Mouse (Mus musculus): ENCODE data around the gene Gpr55. TPM values are rescaled to one million over a fixed set of nuclear protein-coding genes. Genes with fewer than 3 reads are reported as not detected.

Gene Gpr55
- polyA plus RNA-seq, 1 experiment from 2014 or later: 0.08 TPM

DNA sequence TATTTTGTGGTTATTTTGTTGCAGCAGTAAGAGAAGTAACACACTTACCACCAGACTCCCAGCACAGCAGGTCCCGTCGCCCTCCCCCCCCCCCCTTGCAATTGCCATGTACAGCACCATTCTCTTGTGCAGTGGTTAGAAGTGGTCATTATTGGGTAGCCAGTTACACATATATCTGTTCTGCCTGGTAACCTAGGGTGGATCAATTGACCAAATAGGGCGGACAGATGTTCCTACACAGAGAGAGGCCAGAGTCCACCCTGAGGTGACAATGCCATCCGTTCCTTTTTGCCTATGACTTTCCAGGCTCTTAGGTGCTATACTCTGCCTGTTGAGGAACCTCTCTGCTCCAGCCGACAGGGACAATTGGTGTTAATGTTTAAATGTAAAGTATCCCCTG is 35.6 kb downstream of the Gpr55 start:
- whole genome bisulfite sequencing: 79% methylated on average over 5 of the region's 5 CpGs
- Histone ChIP-seq H3K4me1 (peaks cover 27% of the 10 kb centered on the region; the same call in 1 of the 2 replicates), H3K4me2 (replicated peaks) (no peak overlapping the region), H3K9ac (no peak overlapping the region), H3K4me3 (no peak overlapping the region), H3K9me3 (0 out of 2 replicates have a peak, but pooled peaks cover 3% of the 10 kb centered on the region), H3K36me3 (no peaks in the 10 kb centered on the region), H3K27me3 (replicated peaks) (peaks cover 4% of the 10 kb centered on the region; the same call in 1 of the 2 replicates), H3K27ac (no peak overlapping the region)
- ATAC-seq (ENCODE audit: low FRiP score, low read depth): no peak

DNA sequence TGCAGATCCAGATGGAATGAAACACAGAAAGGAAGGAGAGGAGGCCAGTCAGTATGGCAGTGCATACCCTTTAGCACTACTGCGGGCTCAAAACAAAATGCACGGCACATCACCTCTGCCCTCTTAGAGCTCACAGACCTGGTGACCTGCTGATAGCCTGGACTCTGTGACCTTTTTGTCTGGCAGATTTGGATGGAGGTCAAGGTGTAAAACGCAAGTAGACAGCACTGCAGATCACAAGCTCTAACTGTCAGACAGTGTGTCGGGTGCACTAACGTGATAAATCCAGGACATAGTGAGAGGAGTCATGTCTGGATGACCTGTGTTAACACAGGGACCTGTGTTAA is 38.0 kb downstream of the Gpr55 start:
- H3K9me3 ChIP-seq: 0 out of 2 replicates have a peak, but pooled peaks cover 3% of the 10 kb centered on the region
- peaks cover 19% of the 10 kb centered on the region; the same call in 1 of the 2 replicates for H3K27me3 ChIP-seq (replicated peaks)
- no peaks in the 10 kb centered on the region for H3K36me3 ChIP-seq
- peaks cover 16% of the 10 kb centered on the region for H3K4me1 ChIP-seq
- H3K9ac ChIP-seq: no peak overlapping the region
- no peak overlapping the region for H3K4me3 ChIP-seq
- 88% methylated on average over 5 of the region's 5 CpGs for WGBS
- no peak for ATAC-seq (ENCODE audit: low FRiP score, low read depth)
- no peak overlapping the region for H3K4me2 ChIP-seq (replicated peaks)
- H3K27ac ChIP-seq: no peak overlapping the region

DNA sequence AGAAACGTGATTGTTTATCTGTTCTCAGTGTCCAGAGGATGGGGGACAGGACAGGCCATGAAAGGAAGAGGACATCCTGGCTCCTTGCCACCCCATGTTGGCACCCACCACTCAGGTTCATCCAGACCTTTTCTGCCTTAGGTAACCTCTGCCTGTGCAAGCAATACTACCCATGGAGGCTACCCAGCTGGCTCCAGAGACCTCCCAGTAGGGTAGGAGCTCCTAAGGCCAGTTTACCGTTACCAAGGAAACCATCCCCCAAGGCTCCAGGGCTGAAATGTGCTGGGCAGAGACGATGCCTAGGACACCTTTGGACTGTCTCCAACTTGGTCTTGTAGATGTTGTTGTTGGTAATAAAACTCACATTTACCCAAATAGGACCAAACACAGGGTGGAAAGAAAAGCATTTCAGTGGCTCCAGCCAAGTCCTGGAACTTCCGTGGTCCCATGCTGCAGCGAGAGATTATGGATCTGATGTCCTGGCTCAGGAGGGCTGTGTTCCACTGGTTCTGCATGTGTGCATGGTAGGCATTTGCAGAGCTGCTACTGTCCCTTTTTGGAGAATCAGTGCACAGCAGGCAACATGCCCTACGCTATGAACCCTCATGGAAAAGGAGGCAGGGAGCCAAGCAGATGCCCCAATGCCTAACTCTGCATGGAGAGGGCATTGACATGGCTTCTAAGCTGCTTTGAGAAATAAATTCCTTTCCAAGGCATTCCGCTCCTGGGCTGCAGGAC is 38.5 kb downstream of the Gpr55 start:
- Histone ChIP-seq H3K36me3 (no peaks in the 10 kb centered on the region), H3K4me1 (peaks cover 18% of the 10 kb centered on the region), H3K4me3 (no peak overlapping the region), H3K9ac (no peak overlapping the region), H3K9me3 (0 out of 2 replicates have a peak, but pooled peaks cover 3% of the 10 kb centered on the region), H3K27me3 (replicated peaks) (peaks cover 19% of the 10 kb centered on the region; the same call in 1 of the 2 replicates), H3K4me2 (replicated peaks) (no peak overlapping the region), H3K27ac (no peak overlapping the region)
- 70% methylated on average over 7 of the region's 7 CpGs for WGBS
- ATAC-seq (ENCODE audit: low FRiP score, low read depth): 0 out of 2 replicates have a peak, but pooled peaks have one; percentile 26

DNA sequence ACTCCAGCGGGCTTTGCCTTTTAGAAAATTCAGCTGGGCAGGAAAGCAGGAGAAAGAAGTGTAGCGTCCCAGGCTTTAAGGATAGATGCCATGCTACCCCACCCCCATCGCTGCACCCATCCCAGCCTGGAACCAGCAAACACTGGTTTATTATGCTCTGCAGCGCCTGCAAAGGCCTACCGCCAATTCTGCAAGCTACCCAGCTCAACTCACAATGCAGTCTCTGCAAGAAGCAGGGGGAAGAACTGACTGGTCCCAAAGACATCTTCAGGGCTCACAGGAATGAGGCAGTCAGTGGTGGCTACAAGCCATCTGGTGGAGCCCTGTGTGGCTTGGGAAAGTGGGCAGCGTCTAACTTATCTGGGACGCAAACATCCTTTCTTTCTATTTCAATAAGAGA is 39.1 kb downstream of the Gpr55 start:
- H3K4me2 ChIP-seq (replicated peaks): no peak overlapping the region
- H3K27ac ChIP-seq: no peak overlapping the region
- H3K9ac ChIP-seq: no peak overlapping the region
- H3K9me3 ChIP-seq: 0 out of 2 replicates have a peak, but pooled peaks cover 3% of the 10 kb centered on the region
- H3K4me1 ChIP-seq: peaks cover 24% of the 10 kb centered on the region
- 78% methylated on average over 7 of the region's 7 CpGs for WGBS
- peaks cover 19% of the 10 kb centered on the region; the same call in 1 of the 2 replicates for H3K27me3 ChIP-seq (replicated peaks)
- ATAC-seq (ENCODE audit: low FRiP score, low read depth): no peak
- no peak overlapping the region for H3K4me3 ChIP-seq
- H3K36me3 ChIP-seq: no peaks in the 10 kb centered on the region

DNA sequence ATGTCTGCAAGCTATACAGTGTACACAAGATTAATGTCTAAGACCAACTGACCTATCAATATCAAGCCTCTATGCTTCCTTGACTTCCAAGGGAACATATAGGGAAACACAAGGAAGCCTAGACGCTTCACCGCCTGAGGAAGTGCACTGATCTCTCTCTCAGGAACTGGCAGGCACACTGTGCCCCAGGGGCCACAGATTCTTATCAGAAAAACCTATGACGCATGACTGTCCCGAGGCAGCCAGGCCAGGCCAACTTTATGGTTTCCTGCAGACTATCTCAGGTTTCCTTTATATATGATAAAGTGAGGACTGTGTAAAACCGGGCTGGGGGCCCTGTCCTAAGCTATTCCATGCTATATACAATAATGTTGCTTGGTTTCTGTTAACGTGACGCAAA is 41.2 kb downstream of the Gpr55 start:
- no peak overlapping the region for H3K4me2 ChIP-seq (replicated peaks)
- no peak overlapping the region for H3K9ac ChIP-seq
- H3K27ac ChIP-seq: no peak overlapping the region
- H3K4me3 ChIP-seq: no peak overlapping the region
- 88% methylated on average over 7 of the region's 7 CpGs for WGBS
- H3K4me1 ChIP-seq: peaks cover 27% of the 10 kb centered on the region
- 0 out of 2 replicates have a peak, but pooled peaks cover 3% of the 10 kb centered on the region for H3K9me3 ChIP-seq
- H3K27me3 ChIP-seq (replicated peaks): peaks cover 19% of the 10 kb centered on the region; the same call in 1 of the 2 replicates
- no peak for ATAC-seq (ENCODE audit: low FRiP score, low read depth)
- H3K36me3 ChIP-seq: no peaks in the 10 kb centered on the region

DNA sequence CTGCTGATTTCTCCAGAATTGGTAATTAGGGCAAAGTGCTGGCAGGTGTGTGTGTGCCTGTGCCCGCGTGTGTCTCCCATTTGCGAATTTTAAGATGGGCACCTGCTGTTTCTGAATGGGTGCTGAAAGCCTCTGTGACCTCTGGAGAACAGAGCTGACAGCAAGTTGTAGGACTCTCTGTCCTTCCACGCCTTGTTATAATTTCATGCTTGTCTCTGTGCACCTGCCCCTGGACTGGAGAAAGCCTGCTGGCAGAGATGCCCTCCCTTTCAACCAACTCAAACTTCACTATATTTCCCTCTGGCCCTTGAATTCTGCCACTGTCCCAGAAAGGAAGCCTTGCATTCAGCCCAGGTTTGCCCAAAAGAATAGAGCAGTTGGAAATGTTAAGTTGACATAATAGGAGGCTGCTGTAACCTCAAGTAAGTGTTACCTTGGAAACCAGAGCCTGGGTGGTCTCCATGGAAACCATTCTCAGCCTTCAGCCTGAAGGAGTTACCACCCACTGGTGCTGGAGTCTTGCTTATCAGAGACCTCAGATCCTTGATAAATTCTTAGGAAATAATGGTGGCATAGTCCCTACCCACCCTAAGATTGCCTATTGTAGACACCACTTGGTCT is 43.9 kb downstream of the Gpr55 start:
- WGBS: 17% methylated on average over 4 of the region's 4 CpGs
- Histone ChIP-seq H3K27me3 (replicated peaks) (peaks cover 19% of the 10 kb centered on the region; the same call in 1 of the 2 replicates), H3K36me3 (no peaks in the 10 kb centered on the region), H3K4me3 (no peak overlapping the region), H3K27ac (no peak overlapping the region), H3K4me2 (replicated peaks) (peak overlapping the region; percentile 16; the same call in 1 of the 2 replicates), H3K9ac (no peak overlapping the region), H3K9me3 (0 out of 2 replicates have a peak, but pooled peaks cover 3% of the 10 kb centered on the region), H3K4me1 (peaks cover 20% of the 10 kb centered on the region)
- peak; percentile 88 for ATAC-seq (ENCODE audit: low FRiP score, low read depth)

DNA sequence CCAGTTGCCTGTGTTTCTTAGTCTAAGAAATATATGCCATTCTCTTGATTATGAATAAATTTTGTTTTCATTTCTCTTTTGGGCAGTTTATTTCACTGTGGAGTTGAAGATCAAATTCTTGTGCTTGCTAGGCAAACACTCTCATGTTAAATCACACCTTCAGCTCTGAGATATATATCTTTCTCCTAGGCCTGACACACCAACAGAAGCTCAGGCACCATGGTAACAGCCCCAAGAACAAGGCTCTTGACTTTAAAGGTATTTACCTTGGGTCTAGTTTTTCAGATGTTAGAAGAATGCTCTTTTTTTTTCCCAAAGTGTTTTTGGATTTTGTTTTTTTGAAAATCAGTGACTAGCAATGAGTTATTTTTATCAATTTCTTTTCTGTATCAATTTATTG is 44.9 kb downstream of the Gpr55 start:
- peaks cover 19% of the 10 kb centered on the region for H3K4me1 ChIP-seq
- H3K9ac ChIP-seq: no peak overlapping the region
- H3K4me3 ChIP-seq: no peak overlapping the region
- no peaks in the 10 kb centered on the region; the same call in 1 of the 2 replicates for H3K36me3 ChIP-seq
- H3K27ac ChIP-seq: no peak overlapping the region
- no peak for ATAC-seq (ENCODE audit: low FRiP score, low read depth)
- H3K27me3 ChIP-seq (replicated peaks): peaks cover 19% of the 10 kb centered on the region; the same call in 1 of the 2 replicates
- H3K9me3 ChIP-seq: 0 out of 2 replicates have a peak, but pooled peaks cover 8% of the 10 kb centered on the region
- H3K4me2 ChIP-seq (replicated peaks): no peak overlapping the region

DNA sequence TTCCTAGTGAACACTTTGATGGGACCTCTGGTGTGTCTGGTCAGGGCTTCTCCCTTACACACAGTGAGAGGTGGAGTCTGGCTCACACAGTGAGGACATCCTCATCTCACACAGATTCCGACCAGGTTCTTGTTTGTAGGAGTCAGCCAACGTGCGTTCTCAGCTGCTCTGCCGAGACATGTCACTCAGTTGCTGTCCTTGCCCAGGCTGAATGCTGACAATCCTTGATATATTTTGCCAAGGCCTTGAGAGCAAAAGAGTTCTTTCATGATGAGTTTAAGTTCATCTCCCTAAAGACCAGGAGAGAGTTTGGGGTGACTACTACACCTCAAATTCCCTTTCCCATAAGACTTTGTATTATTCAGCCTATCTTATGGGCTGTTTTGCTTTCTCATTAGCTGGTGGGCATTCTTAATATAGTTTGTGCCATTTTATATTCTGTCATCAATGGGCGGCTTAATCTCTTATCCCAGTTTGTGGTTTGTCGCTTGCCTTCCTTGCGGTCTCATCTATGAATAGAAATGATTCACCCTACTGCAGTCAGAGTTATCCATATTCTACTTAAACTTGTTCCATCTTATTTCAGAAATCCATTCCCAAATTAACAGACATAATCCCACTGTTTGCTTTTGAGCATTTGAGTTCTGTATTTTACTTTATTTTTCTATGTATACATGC is 47.6 kb downstream of the Gpr55 start:
- no peak overlapping the region for H3K9ac ChIP-seq
- peaks cover 18% of the 10 kb centered on the region for H3K4me1 ChIP-seq
- H3K36me3 ChIP-seq: peaks cover 5% of the 10 kb centered on the region
- no peak for ATAC-seq (ENCODE audit: low FRiP score, low read depth)
- no peak overlapping the region for H3K27ac ChIP-seq
- no peak overlapping the region for H3K4me3 ChIP-seq
- H3K27me3 ChIP-seq (replicated peaks): 0 out of 2 replicates have a peak, but pooled peaks cover 1% of the 10 kb centered on the region
- H3K4me2 ChIP-seq (replicated peaks): no peak overlapping the region
- WGBS: 90% methylated on average over 7 of the region's 7 CpGs
- 0 out of 2 replicates have a peak, but pooled peaks cover 5% of the 10 kb centered on the region for H3K9me3 ChIP-seq

DNA sequence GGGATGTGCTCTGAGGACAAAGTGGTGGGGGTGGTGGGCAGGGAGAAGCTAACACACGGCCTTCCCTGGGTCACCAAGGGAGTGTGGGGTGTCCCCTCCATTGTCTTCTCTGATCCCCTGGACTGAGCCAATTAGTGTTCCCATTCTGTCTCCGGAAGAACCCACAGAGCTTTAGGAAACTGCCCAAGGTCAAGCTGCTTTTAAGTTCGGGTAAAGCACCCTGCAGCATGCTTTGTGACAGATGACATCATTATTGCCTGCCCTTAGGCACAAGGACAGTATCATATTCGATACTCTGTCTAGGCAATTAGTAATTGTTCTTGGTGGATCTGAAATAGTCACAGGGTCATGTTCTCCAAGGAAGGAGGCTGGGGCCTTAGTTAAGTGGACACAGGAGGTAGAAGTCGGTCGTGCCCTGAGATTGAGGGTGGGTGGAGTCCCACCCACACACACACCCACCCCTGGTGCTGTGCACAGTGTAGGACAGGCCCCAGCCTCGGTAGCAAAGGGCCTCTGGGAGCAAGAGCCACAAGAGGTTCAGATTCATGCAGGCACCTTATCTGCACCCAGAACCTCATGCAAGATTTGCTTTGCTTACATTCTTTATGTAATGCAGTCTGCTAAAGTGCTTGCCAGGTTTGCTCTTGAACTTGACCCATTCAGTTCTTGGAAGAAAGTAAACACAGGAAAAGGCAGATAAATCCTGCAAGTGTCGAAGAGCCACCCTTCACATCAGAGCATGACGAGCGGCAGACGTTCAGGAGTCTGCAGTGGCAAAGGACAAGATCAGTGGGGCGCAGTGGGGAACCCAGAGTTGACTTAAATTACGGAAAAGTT is 51.8 kb downstream of the Gpr55 start:
- Histone ChIP-seq H3K4me3 (no peak overlapping the region), H3K4me2 (replicated peaks) (no peak overlapping the region), H3K4me1 (no peaks in the 10 kb centered on the region), H3K36me3 (peaks cover 45% of the 10 kb centered on the region), H3K9me3 (0 out of 2 replicates have a peak, but pooled peaks cover 5% of the 10 kb centered on the region), H3K27me3 (replicated peaks) (no peaks in the 10 kb centered on the region), H3K9ac (no peak overlapping the region), H3K27ac (no peak overlapping the region)
- 75% methylated on average over 13 of the region's 13 CpGs for WGBS
- ATAC-seq (ENCODE audit: low FRiP score, low read depth): no peak

DNA sequence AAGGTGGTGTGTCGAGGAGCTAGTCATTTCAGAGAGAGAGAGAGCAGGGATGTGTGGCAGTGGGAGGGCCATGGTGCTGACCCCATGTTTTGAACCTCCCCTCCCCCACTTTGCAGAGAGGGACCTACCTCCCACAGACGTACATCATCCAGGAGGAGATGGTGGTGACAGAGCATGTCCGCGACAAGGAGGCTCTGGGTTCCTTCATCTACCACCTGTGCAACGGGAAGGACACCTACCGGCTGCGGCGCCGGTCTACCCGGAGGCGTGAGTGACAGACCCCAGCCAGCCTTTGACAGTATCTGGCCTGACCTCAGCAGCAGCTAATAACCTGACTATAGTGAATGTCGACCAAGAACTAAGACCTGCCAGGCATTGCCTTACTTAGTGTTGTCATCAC is 53.9 kb downstream of the Gpr55 start:
- Histone ChIP-seq H3K4me1 (peaks cover 7% of the 10 kb centered on the region), H3K4me2 (replicated peaks) (no peak overlapping the region), H3K27ac (no peak overlapping the region), H3K9ac (no peak overlapping the region), H3K27me3 (replicated peaks) (no peaks in the 10 kb centered on the region), H3K36me3 (peaks cover 55% of the 10 kb centered on the region), H3K9me3 (0 out of 2 replicates have a peak, but pooled peaks cover 5% of the 10 kb centered on the region), H3K4me3 (no peak overlapping the region)
- 92% methylated on average over 12 of the region's 12 CpGs for WGBS
- ATAC-seq (ENCODE audit: low FRiP score, low read depth): no peak

DNA sequence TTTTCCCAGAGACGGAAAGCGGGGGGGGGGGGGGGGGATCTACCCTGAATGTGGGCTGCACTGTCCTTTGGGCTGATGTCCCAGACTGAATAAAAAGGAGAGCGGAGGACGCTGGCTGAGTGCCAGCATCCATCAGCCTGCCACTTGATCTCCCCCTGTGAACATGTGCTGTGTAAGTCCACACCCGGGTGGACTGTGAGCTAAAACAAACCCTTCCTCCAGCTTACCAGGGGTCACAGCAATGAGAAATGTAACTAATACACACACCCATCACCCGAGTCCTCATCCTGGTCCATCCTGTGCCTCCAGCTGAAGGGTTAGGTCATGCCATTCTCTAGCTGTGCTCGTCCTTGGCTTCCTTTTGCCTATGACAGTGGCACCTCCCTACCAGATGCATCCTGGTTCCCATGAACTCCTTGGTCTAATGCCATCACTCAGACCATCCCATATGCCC is 58.7 kb downstream of the Gpr55 start:
- peaks cover 40% of the 10 kb centered on the region for H3K36me3 ChIP-seq
- no peak overlapping the region for H3K27ac ChIP-seq
- H3K4me1 ChIP-seq: peaks cover 48% of the 10 kb centered on the region
- WGBS: 45% methylated on average over 7 of the region's 7 CpGs
- no peak overlapping the region for H3K4me3 ChIP-seq
- no peaks in the 10 kb centered on the region for H3K9me3 ChIP-seq
- no peaks in the 10 kb centered on the region for H3K27me3 ChIP-seq (replicated peaks)
- peak overlapping the region; percentile 14; the same call in 1 of the 2 replicates for H3K4me2 ChIP-seq (replicated peaks)
- no peak overlapping the region for H3K9ac ChIP-seq
- ATAC-seq (ENCODE audit: low FRiP score, low read depth): peak; percentile 72
